Mouse (Mus musculus): ENCODE data around the gene Vcam1.

Gene Vcam1

GRCm38 (mm10) chr3:116126508-116127190 is 2.8 kb downstream of the Vcam1 start:
- DNase-seq, result no peak

DNA sequence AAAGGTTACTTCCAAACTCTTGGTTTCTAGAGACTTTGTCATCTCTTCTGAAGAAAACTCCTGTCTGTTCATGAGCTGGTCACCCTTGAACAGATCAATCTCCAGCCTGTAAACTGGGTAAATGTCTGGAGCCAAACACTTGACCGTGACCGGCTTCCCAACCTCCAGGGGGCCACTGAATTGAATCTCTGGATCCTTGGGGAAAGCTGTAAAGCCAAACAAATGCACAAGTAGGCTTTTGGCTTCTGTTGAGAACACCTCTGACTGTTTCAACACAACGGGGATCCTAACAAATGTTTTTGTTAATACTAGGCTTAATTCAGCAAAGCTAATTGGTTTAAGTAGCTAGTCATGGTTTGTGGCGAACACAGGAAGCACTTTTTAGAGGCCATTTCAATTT is 3.4 kb downstream of the Vcam1 start:
- no peak for DNase-seq

GRCm38 (mm10) chr3:116123827-116124226 is 5.7 kb downstream of the Vcam1 start:
- no peak for DNase-seq

GRCm38 (mm10) chr3:116122696-116123095 is 6.8 kb downstream of the Vcam1 start:
- DNase-seq, result no peak

DNA sequence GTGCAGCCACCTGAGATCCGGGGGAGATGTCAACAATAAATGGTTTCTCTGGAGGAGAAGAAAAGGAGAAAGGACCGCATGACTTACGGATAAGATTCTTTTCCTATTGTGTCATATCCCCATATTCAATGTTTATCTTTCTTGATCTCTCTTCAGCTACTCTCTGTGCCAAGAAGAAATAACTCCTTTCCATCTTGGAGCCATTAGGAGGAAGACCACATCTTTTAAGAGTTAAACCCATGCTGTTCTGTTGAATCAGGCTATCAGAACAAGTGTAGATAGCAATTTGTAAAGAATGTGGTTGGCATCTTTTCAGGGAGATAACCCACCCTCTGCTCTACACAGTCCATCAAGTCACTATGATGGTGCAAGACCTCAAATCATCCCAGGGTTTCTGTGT is 8.5 kb downstream of the Vcam1 start:
- DNase-seq, result no peak

GRCm38 (mm10) chr3:116120391-116120790 is 9.1 kb downstream of the Vcam1 start:
- no peak for DNase-seq

- DNase-seq, result no peak
Observed at GRCm38 (mm10) chr3:116119162-116119561, 10.3 kb downstream of the Vcam1 start.

DNA sequence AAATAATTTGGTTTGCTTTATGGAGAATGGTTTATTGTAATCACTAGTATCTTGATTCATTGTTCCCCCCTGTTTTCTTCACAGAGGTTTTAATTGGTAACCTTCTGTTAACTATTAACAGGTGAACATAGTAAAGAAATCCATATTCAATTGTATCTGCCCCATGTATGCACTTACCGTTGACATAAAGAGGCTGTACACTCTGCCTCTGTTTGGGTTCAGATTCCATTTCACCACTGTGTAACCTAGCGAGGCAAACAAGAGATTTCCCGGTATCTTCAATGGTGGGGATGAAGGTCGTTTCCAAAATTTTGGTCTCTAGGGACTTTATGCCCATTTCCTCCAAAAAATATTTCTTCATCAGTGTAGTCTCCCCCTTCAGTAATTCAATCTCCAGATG is 12.4 kb downstream of the Vcam1 start:
- no peak for DNase-seq

DNA sequence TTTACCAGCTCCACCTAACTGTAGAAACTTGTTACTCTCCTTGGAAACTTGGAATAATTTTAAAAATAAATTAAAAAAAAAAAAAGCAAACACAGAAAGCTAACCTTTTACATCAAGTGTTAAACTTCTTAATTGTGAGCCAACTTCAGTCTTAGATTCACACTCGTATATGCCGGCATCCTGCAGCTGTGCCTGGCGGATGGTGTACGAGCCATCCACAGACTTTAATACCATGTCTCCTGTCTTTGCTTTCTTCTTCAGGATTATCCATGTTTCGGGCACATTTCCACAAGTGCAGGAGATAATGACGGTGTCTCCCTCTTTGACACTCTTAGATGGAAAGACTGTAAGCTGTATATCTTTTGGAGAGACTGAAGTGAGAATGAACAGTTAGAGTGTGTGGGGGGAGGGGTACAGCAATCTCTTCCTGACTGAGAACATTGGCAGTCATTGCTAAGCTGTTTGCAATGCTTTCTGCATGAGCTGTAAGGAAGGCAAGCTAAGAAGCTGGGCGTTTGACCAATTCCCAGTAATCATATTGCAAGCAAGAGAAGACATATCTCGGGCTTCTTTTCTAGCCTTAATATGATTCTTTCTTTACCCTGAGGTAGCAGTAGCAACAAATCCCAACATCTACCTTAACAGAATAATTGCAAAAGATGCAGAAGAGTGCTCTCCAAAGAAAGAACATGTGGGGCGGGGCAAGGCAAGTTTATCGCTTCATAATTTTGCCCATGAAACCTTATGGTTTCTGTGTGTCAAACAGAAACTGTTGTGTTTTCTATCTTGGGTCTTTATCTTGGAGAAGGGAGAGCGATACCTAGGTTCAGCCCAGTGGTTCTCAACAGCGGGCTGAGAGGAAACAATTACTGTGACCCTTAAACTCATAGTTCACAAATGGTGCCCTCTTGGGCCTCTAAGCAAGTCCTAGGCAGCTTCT is 15.0 kb downstream of the Vcam1 start:
- DNase-seq, result peak; percentile 22

DNA sequence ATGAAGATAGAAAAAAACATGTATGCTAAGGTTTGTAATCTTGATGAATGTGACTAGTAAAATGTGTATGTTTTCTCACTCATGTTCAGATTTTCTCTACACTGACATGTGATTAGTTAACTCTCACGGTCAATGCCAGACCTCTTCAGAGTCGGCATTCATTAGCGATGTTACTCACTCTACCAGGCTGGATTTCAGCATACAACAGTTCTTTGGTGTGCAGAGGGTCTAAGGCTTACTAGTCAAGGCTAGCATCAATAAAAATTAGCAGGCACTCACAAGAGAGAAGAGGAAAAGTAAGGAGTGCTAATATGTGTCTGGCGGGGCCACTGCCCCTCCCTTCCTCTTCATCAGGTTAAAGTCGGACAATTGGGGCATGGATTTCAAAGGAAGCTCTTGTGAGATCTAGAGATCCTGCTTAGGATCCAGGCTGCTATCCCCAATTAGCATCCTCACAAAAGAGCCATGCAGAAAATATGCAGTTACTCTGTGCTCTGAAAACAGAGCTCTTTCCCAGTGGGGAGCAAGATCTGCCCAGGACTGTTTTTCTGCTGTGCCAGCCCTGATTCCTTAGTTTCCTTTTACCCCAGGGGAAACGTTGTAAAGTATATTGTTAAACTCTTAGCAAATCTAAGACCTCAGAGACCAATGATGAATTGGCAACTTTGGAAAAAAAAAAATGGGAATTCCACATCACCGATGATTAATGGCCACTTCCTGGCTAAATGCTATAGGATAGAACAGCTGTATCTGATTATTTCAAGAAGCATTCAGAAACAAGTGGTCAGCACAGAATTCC is 15.8 kb downstream of the Vcam1 start:
- no peak for DNase-seq

DNA sequence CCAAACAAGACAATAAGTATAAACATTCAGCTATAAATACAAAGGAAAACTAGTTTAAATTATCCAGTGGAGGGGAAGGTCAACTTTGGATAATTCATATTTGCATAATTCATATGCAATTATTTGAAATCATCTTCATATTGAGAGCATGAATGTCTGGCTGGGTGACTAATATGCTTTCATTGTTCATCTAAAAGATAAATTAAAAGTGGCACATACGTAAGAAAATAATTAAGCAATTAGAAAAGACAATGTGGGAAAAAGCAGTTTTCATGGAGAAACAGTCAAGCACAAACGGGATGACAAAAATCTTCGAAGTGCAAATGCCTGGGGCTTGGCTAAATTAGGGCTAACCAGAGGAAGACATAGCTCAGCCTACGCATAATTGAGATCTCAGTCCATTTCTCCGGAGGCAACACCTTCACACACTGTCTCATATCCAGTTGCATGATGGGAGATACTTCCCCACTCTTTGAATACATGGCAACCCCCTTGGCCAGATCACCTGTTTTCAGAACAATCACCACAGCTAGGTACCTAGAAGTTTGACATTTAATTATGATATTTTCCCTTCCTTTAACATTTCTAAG is 16.6 kb downstream of the Vcam1 start:
- DNase-seq, result no peak

GRCm38 (mm10) chr3:116105713-116106112 is 23.8 kb downstream of the Vcam1 start:
- DNase-seq, result no peak

DNA sequence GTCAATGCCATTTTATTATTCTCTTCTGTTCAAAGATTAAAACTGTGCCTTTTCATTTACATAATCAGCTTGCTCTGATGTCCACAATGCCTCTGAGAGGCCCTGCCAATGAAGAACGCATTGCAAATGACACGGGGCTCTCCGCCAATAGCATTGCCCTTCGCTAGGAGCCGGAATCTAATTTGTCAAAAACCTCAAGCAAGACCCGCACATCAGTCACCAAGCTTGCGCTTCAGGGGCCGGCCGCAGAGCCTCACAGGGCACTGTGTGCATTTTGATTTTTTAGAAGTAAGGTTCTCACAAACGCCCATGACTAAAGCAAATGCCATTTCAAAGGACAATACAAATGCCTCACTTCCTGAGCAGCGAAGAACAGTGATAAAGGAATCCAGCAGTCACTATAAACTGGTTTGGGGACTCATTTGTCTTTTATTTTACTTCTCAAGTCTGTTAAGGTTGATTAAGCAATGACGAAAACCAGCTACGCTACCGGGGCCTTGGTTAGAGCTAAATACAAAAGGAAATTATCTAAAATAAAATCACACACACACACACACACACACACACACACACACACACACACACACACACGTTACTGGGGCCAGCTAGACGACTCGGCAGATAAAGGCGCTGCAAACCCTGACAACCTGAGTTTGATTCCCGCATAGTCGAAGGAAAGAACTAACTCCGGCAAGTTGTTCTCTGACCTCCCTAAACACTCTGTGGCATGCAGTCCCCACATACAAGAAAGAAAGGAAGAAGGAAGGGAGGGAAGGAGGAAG is 24.4 kb downstream of the Vcam1 start:
- DNase-seq, result peak; percentile 42

- no peak for DNase-seq
Observed at GRCm38 (mm10) chr3:116104270-116104669, 25.2 kb downstream of the Vcam1 start.

- no peak for DNase-seq
Observed at GRCm38 (mm10) chr3:116100850-116101249, 28.6 kb downstream of the Vcam1 start.

DNA sequence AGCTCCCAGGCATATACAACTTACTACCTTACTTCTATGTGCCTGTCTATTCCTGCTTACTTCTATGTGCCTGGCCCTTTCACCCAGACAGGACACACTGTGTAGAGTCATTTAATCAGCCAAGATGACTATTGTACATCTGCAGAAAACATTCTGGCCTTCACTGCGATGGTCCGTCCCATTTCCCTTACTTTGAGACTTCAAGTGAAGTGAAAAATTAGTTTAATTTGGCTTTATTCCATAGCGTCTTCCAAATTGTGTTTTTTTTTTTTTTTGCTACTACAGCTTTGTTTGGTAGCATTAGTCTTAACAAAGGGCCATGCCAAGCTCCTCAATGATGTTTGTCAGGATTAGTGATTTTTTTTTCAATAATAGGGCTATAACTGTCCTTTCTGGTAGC is 33.6 kb downstream of the Vcam1 start:
- DNase-seq, result no peak

DNA sequence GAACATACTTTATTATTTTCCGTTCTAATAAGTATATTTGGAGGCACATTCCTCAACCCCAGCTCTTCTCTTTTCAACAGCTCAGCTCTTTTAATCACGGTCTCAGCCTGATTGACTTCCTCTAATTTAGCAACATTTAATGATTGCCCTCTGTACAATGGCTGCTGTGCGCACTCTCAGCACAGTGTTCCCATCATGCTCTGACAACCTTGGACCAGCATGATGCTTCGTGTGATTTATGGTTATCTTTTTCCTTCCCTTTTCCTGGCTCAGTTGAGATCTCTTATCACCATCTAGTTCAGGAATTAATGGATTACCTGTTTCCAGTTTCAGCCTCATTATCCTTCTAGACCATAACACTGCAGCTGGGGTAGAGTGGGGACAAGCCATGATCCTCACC is 34.2 kb downstream of the Vcam1 start:
- DNase-seq, result no peak

- no peak for DNase-seq
Observed at GRCm38 (mm10) chr3:116094886-116095285, 34.6 kb downstream of the Vcam1 start.

- DNase-seq, result no peak
Observed at GRCm38 (mm10) chr3:116094288-116094687, 35.2 kb downstream of the Vcam1 start.

- no peak for DNase-seq
Observed at GRCm38 (mm10) chr3:116092547-116092946, 36.9 kb downstream of the Vcam1 start.

DNA sequence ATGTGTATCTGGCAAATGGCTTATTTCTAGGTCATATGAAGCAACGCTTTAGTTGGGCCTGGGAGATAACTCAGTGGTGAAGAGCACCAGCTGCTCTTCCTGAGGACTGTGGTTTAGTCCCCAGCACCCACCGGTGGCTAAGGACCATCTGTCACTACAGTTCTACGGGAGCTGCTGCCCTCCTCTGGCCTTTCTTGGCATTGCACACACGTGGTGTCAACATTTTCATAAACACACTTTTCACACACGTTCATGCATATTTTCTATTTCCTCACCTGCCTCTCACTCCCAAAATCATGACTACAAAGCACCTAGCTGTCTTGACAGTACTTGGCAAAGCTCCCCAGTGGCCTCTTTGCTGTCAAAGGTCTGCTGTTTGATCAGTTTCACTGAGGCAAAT is 37.8 kb downstream of the Vcam1 start:
- no peak for DNase-seq

DNA sequence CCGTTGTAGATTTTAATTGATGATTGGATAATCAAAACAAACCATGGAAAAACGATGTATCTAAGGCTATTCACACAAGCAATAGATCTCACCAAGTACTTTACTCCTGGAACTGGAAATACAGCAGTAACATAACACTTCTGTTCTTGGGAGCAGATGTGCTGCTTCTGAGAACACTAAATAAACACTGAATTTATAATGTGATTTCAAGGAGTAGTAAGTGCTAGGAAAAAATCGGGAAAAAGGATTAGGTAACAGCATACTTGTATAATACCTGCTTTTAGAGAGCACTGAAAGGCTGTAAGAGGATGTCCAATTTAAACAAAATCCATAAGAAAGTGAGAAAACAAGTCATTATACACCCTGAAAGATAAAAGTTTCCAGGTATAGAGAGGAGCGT is 43.5 kb downstream of the Vcam1 start:
- no peak for DNase-seq
